In the genomic region with DNA sequence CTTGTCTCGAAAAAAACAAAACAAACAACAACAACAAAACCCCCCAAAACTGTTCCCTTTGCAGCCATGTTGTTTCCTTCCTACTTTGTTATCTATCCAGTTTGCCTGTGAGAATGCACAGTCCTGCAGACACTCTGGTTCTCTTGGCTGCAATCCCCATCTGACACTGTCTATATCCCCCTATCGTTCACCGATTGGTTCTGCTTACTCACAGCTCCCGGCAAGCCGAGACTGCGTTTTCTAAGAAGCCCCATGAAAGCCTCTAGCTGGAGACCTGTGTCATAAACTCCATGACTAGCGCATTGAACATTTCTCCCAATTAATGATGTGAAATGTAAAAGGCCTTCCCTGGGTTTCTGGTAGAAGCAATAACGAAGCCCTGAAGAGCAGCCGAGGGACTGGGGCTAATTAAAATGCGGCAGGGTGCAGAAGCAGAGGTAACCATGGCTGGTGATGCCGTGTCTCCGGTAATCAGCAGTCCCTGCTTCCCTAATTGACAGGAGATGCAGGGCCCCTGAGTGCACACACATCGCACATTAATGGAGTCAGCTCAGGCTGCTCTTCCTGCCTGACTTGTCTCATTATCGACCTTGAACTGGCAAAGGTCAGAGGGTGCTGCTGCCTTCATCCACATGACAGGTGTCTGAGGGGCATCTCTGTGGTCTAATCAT, we compare ENCODE assay signal across 14 mouse cellular contexts.
DNase-seq lines count a peak whose midpoint lies in the region; ATAC-seq and TF ChIP-seq lines count a peak whose summit lies in the region.
"Had no signal": no experiment of that assay in that cellular context is flagged by ENCODE, and none has a peak within 500 bp of the region (broad histone marks: within the 10 kb centered on the region; RNA-seq: fewer than 3 reads in every experiment).

No protein-coding gene starts in this region.

- WGBS in embryonic facial prominence, embryonic 14.5 days = 59% methylated on average over 14 of the region's 14 CpGs
- WGBS in embryonic facial prominence, embryonic 10.5 days = 67% methylated on average over 14 of the region's 14 CpGs
- WGBS in forebrain, postnatal 0 days = 25% methylated on average over 14 of the region's 14 CpGs
- 38% methylated on average over 14 of the region's 14 CpGs for WGBS in neural tube, embryonic 14.5 days
- WGBS in heart, embryonic 12.5 days = 72% methylated on average over 14 of the region's 14 CpGs

- no peak overlapping the region for H3K4me3 ChIP-seq in embryonic facial prominence, embryonic 14.5 days (ENCODE audit: low read depth, low read length)
- no peak overlapping the region for H3K4me3 ChIP-seq in embryonic facial prominence, embryonic 10.5 days
- H3K4me3 ChIP-seq in forebrain, postnatal 0 days (ENCODE audit: low read depth, low read length) = no peak overlapping the region
- H3K4me3 ChIP-seq in neural tube, embryonic 14.5 days (ENCODE audit: low read depth, low read length) = no peak overlapping the region
- no peak overlapping the region for H3K4me3 ChIP-seq in heart, embryonic 12.5 days
- H3K4me3 ChIP-seq: heart, embryonic 15.5 days had no signal

- peak; percentile 31 for DNase-seq in embryonic facial prominence, embryonic 14.5 days (ENCODE audit: low spot score)
- no peak for DNase-seq in embryonic facial prominence, embryonic 10.5 days (ENCODE audit: low spot score)
- peak; percentile 11 for DNase-seq in forebrain, postnatal 0 days
- peak; percentile 12 for DNase-seq in hindlimb bud, embryonic 11.5 days (ENCODE audit: extremely low spot score, low read depth, low spot score)
- DNase-seq in c-Kit-positive CD71-positive TER-119-positive erythroid progenitor cells, embryonic 14.5 days (ENCODE audit: low spot score) = no peak
- no peak for DNase-seq in urinary bladder, adult 18-20 months (ENCODE audit: low spot score in 2 of 2)
- DNase-seq: cerebellum, adult 2 months; gastrocnemius, postnatal 36 days; liver, postnatal 0 days had no signal

- no peaks in the 10 kb centered on the region for H3K9me3 ChIP-seq in embryonic facial prominence, embryonic 14.5 days (ENCODE audit: control insufficient read depth, low read length)
- no peaks in the 10 kb centered on the region for H3K9me3 ChIP-seq in embryonic facial prominence, embryonic 10.5 days
- H3K9me3 ChIP-seq in forebrain, postnatal 0 days (ENCODE audit: low read length) = no peaks in the 10 kb centered on the region
- H3K9me3 ChIP-seq in neural tube, embryonic 14.5 days (ENCODE audit: control insufficient read depth, low read length) = no peaks in the 10 kb centered on the region
- H3K9me3 ChIP-seq in heart, embryonic 12.5 days (replicated peaks) = 0 out of 2 replicates have a peak, but pooled peaks cover 2% of the 10 kb centered on the region
- H3K9me3 ChIP-seq: heart, embryonic 15.5 days had no signal

- no peaks in the 10 kb centered on the region for H3K4me1 ChIP-seq in embryonic facial prominence, embryonic 14.5 days (ENCODE audit: control insufficient read depth, insufficient read depth, low read length)
- H3K4me1 ChIP-seq in embryonic facial prominence, embryonic 10.5 days = no peaks in the 10 kb centered on the region
- H3K4me1 ChIP-seq in forebrain, postnatal 0 days (ENCODE audit: insufficient read depth) = no peaks in the 10 kb centered on the region; the same call in 1 of the 2 replicates
- H3K4me1 ChIP-seq in neural tube, embryonic 14.5 days (ENCODE audit: control insufficient read depth, insufficient read depth, low read length) = no peaks in the 10 kb centered on the region
- no peaks in the 10 kb centered on the region for H3K4me1 ChIP-seq in heart, embryonic 12.5 days (replicated peaks)
- H3K4me1 ChIP-seq: heart, embryonic 15.5 days had no signal

- no peaks in the 10 kb centered on the region for H3K36me3 ChIP-seq in embryonic facial prominence, embryonic 14.5 days (ENCODE audit: control insufficient read depth, insufficient read depth, low read length)
- H3K36me3 ChIP-seq in embryonic facial prominence, embryonic 10.5 days (replicated peaks) = no peaks in the 10 kb centered on the region
- no peaks in the 10 kb centered on the region for H3K36me3 ChIP-seq in forebrain, postnatal 0 days (ENCODE audit: insufficient read depth)
- H3K36me3 ChIP-seq in neural tube, embryonic 14.5 days (ENCODE audit: control insufficient read depth, insufficient read depth, low read length) = no peaks in the 10 kb centered on the region
- H3K36me3 ChIP-seq in heart, embryonic 12.5 days = no peaks in the 10 kb centered on the region
- H3K36me3 ChIP-seq: heart, embryonic 15.5 days had no signal

- TF ChIP-seq CTCF in forebrain, postnatal 0 days (IDR thresholded peaks at IDR 0.05; ENCODE audit: low read depth) = no peak

- no peak overlapping the region for H3K9ac ChIP-seq in embryonic facial prominence, embryonic 14.5 days (ENCODE audit: low read depth, low read length)
- 0 out of 2 replicates have a peak overlapping the region, but pooled peaks have one; percentile 3 for H3K9ac ChIP-seq in forebrain, postnatal 0 days
- H3K9ac ChIP-seq in neural tube, embryonic 14.5 days (replicated peaks; ENCODE audit: low read depth, low read length) = no peak overlapping the region
- H3K9ac ChIP-seq in heart, embryonic 12.5 days = no peak overlapping the region
- H3K9ac ChIP-seq: heart, embryonic 15.5 days; liver, postnatal 0 days had no signal

- ATAC-seq in embryonic facial prominence, embryonic 14.5 days (ENCODE audit: low read depth) = peak; percentile 86
- ATAC-seq in forebrain, postnatal 0 days = no peak
- peak; percentile 73; the same call in 1 of the 2 replicates for ATAC-seq in neural tube, embryonic 14.5 days (ENCODE audit: low read depth)
- ATAC-seq in heart, embryonic 12.5 days (ENCODE audit: insufficient number of reproducible peaks, low FRiP score) = no peak
- ATAC-seq: intestine, embryonic 16.5 days; liver, postnatal 0 days had no signal

- H3K27ac ChIP-seq in embryonic facial prominence, embryonic 14.5 days (replicated peaks; ENCODE audit: low read depth, low read length) = no peak overlapping the region
- no peak overlapping the region for H3K27ac ChIP-seq in embryonic facial prominence, embryonic 10.5 days (replicated peaks)
- no peak overlapping the region for H3K27ac ChIP-seq in forebrain, postnatal 0 days (ENCODE audit: low read depth, low read length)
- no peak overlapping the region for H3K27ac ChIP-seq in neural tube, embryonic 14.5 days (ENCODE audit: low read depth, low read length)
- no peak overlapping the region for H3K27ac ChIP-seq in heart, embryonic 12.5 days (ENCODE audit: poor library complexity, severe bottlenecking)
- H3K27ac ChIP-seq: heart, embryonic 15.5 days; kidney, postnatal 0 days had no signal

- no peak overlapping the region for H3K4me2 ChIP-seq in embryonic facial prominence, embryonic 14.5 days (ENCODE audit: low read depth, low read length)
- no peak overlapping the region for H3K4me2 ChIP-seq in forebrain, postnatal 0 days (ENCODE audit: low read depth)
- H3K4me2 ChIP-seq in neural tube, embryonic 14.5 days (ENCODE audit: low read depth, low read length) = no peak overlapping the region
- no peak overlapping the region for H3K4me2 ChIP-seq in heart, embryonic 12.5 days
- H3K4me2 ChIP-seq: heart, embryonic 15.5 days had no signal

- no peaks in the 10 kb centered on the region for H3K27me3 ChIP-seq in embryonic facial prominence, embryonic 14.5 days (replicated peaks; ENCODE audit: control insufficient read depth, insufficient read depth, low read length)
- H3K27me3 ChIP-seq in embryonic facial prominence, embryonic 10.5 days (replicated peaks; ENCODE audit: low read depth, poor library complexity, severe bottlenecking) = no peaks in the 10 kb centered on the region
- no peaks in the 10 kb centered on the region for H3K27me3 ChIP-seq in forebrain, postnatal 0 days (ENCODE audit: insufficient read depth, low read length)
- no peaks in the 10 kb centered on the region for H3K27me3 ChIP-seq in neural tube, embryonic 14.5 days (ENCODE audit: control insufficient read depth, insufficient read depth, low read length)
- H3K27me3 ChIP-seq in heart, embryonic 12.5 days (replicated peaks) = no peaks in the 10 kb centered on the region
- H3K27me3 ChIP-seq: heart, embryonic 15.5 days had no signal

Comparison
In these comparisons a context has a peak if more than half of its experiments do, and no peak if none do; other contexts are left out.
1. DNase-seq: peak in embryonic facial prominence, embryonic 14.5 days (single experiment), forebrain, postnatal 0 days (single experiment) and hindlimb bud, embryonic 11.5 days (single experiment); none in embryonic facial prominence, embryonic 10.5 days (single experiment), c-Kit-positive CD71-positive TER-119-positive erythroid progenitor cells, embryonic 14.5 days (single experiment) and urinary bladder, adult 18-20 months (0 of 2).
2. ATAC-seq: peak in embryonic facial prominence, embryonic 14.5 days (single experiment) and neural tube, embryonic 14.5 days (single experiment); none in forebrain, postnatal 0 days (single experiment) and heart, embryonic 12.5 days (single experiment).